Mouse (Mus musculus) intestine, embryonic 15.5 days (tissue): ENCODE measurements around the gene Crhr2. TPM values are rescaled to one million over a fixed set of nuclear protein-coding genes. Genes with fewer than 3 reads are reported as not detected.

Experiments used
- ATAC-seq: fragments of 200-750 bp; cut with Nextera tagmentation; 2 replicates; pipeline ENCODE4 v1.8.0; 2017; ENCODE audit warnings: moderate TSS enrichment, moderate library complexity
- H3K27ac ChIP-seq: fragments of 300-500 bp; sonication (generic); 2 replicates; pipeline ENCODE4 v1.5.1; 2015; ENCODE audit warnings: mild to moderate bottlenecking, inconsistent platforms
- H3K27me3 ChIP-seq: fragments of 300-500 bp; sonication (generic); replicated peaks from 2 replicates; pipeline ENCODE4 v1.6.1; 2015; ENCODE audit warnings: inconsistent platforms
- H3K36me3 ChIP-seq: fragments of 300-500 bp; sonication (generic); 2 replicates; pipeline ENCODE4 v1.6.1; 2015; ENCODE audit warnings: inconsistent platforms
- H3K4me1 ChIP-seq: fragments of 300-500 bp; sonication (generic); replicated peaks from 2 replicates; pipeline ENCODE4 v1.6.1; 2015; ENCODE audit warnings: inconsistent platforms
- H3K4me2 ChIP-seq: fragments of 300-500 bp; sonication (generic); replicated peaks from 2 replicates; pipeline ENCODE4 v1.6.1; 2015; ENCODE audit warnings: mild to moderate bottlenecking, inconsistent platforms
- H3K4me3 ChIP-seq: fragments of 300-500 bp; sonication (generic); replicated peaks from 2 replicates; pipeline ENCODE4 v1.5.1; 2015; ENCODE audit warnings: inconsistent platforms
- H3K9ac ChIP-seq: fragments of 300-500 bp; sonication (generic); 2 replicates; pipeline ENCODE4 v1.6.1; 2015; ENCODE audit warnings: inconsistent platforms
- H3K9me3 ChIP-seq: fragments of 300-500 bp; sonication (generic); 2 replicates; pipeline ENCODE4 v1.6.1; 2016; ENCODE audit warnings: inconsistent platforms
- WGBS: fragments of 180-500 bp; shearing (Covaris S2); methylation state at CpG from one replicate; pipeline ENCODE4 v1.1.7; 2015; 5-methylcytosine and 5-hydroxymethylcytosine counted together
- polyA plus RNA-seq: library from polyadenylated mRNA; unstranded; fragments of >200 nt; fragmentation: Nextera tagmentation; extraction: Ambion mirVana; gene quantifications from 2 replicates; pipeline ENCODE4 v1.2.1, GENCODE M21; 2015

Crhr2 gene
- polyA plus RNA-seq, 1 experiment from 2014 or later: 0.26 TPM

DNA sequence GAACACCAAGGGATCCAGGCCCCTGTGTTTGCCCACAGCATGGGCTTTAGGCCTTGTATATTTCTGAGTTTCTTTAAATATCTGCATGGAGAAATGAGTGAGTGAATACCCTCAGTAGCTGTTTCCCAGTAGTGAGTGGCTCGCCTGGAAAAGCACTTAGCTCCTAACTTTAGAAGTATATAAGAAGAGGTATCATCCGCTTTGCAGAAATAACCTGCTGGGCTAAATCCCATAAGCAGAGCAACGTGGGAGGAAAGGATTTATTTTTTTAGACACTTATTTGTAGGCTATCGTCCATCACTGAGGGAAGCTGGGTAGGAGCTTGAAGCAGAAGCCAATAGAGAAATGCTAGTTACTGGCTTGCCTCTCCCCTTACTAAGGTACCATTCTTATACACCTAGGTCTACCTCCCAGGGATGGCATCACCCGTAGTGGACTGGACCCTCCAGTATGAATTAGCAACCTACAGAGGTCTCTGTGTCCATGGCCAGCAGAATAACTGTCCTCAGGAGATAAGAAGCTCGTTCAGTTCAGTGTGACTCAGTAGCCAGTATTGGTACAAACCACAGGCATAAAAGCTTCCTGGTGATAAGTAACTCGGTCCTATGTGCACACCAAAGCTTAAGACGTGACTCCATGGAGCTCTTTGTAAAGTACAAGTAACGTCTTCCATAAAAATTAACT, 68.9 kb downstream of the Crhr2 start:
- 89% methylated on average over 9 of the region's 9 CpGs for WGBS
- no peak overlapping the region for H3K27ac ChIP-seq
- H3K9me3 ChIP-seq: no peaks in the 10 kb centered on the region
- ATAC-seq: no peak
- H3K36me3 ChIP-seq: 0 out of 2 replicates have a peak, but pooled peaks cover 17% of the 10 kb centered on the region
- H3K4me1 ChIP-seq: no peaks in the 10 kb centered on the region
- no peaks in the 10 kb centered on the region for H3K27me3 ChIP-seq
- no peak overlapping the region for H3K9ac ChIP-seq
- no peak overlapping the region for H3K4me3 ChIP-seq
- no peak overlapping the region for H3K4me2 ChIP-seq

DNA sequence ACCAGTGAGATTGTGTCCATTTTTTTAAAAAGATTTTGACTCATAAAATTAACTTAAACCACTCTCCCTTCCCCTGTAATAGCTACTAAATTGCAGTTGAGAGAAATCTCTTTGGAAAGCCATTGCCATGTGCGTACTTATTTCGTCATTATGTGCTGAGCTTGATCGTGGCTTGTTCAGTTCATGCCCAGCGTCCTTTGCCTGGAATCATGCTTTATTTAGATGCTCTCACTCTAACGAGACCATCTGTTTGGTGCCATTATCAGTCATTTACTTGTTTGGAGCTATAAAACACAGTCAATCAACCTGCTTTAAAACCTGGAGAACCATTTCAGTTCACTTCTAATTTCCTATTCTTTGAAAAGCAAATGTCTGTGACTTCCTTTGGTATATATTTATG, 70.6 kb downstream of the Crhr2 start:
- Histone ChIP-seq H3K9me3 (no peaks in the 10 kb centered on the region), H3K27me3 (no peaks in the 10 kb centered on the region), H3K4me3 (no peak overlapping the region), H3K36me3 (0 out of 2 replicates have a peak, but pooled peaks cover 17% of the 10 kb centered on the region), H3K9ac (no peak overlapping the region), H3K27ac (no peak overlapping the region), H3K4me1 (no peaks in the 10 kb centered on the region), H3K4me2 (no peak overlapping the region)
- ATAC-seq: no peak
- 85% methylated on average over 5 of the region's 5 CpGs for WGBS

DNA sequence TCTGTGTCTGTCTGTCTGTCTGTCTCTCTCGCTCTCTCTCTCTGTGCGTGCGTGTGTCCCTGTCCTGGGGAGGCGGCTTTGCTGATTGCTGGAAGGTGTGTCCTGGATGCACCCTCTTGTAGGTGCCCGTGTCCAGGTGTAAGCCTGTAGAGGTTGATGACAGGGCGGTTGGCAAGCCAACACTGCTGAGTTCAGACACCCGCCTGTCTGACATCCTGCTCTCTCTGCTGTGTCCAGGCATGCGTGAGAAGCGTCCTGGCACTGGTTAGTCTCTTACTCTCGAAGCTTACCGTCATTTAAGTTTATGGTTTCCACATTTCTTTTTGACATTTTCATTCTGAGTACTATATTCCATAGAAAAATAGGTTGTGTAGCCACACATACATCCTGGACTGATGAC, 71.5 kb downstream of the Crhr2 start:
- Histone ChIP-seq H3K4me2 (no peak overlapping the region), H3K36me3 (0 out of 2 replicates have a peak, but pooled peaks cover 21% of the 10 kb centered on the region), H3K4me3 (no peak overlapping the region), H3K9ac (no peak overlapping the region), H3K27me3 (no peaks in the 10 kb centered on the region), H3K27ac (no peak overlapping the region), H3K9me3 (no peaks in the 10 kb centered on the region), H3K4me1 (no peaks in the 10 kb centered on the region)
- WGBS: 91% methylated on average over 11 of the region's 11 CpGs
- no peak for ATAC-seq

GRCm38 (mm10) chr6:55060241-55060825, 72.5 kb downstream of the Crhr2 start:
- H3K9ac ChIP-seq: no peak overlapping the region
- WGBS: 89% methylated on average over 7 of the region's 7 CpGs
- no peak overlapping the region for H3K27ac ChIP-seq
- no peak for ATAC-seq
- H3K4me1 ChIP-seq: no peaks in the 10 kb centered on the region
- H3K4me3 ChIP-seq: no peak overlapping the region
- 0 out of 2 replicates have a peak, but pooled peaks cover 13% of the 10 kb centered on the region for H3K36me3 ChIP-seq
- no peaks in the 10 kb centered on the region for H3K9me3 ChIP-seq
- H3K4me2 ChIP-seq: no peak overlapping the region
- no peaks in the 10 kb centered on the region for H3K27me3 ChIP-seq

DNA sequence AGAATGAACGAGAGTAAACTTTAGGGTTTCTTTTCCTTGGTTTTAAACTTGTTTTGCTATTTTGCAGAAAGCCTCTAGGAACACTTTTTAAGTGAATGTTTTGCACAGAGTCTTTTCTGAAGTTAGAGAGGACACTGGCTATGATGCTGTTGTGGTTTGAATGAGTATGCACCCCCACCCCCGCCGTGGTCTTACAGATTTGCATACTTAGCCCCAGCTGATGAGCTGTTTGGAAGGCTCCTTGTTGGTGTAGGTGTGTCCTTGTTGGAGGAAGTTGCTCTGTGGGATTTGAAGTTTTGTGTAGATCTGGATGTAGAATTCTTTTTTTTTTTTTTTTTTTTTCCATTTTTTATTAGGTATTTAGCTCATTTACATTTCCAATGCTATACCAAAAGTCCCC, 75.4 kb downstream of the Crhr2 start:
- no peaks in the 10 kb centered on the region for H3K4me1 ChIP-seq
- no peak overlapping the region for H3K4me3 ChIP-seq
- WGBS: 86% methylated on average over 3 of the region's 3 CpGs
- peaks cover 24% of the 10 kb centered on the region; the same call in 1 of the 2 replicates for H3K36me3 ChIP-seq
- H3K27me3 ChIP-seq: no peaks in the 10 kb centered on the region
- H3K27ac ChIP-seq: no peak overlapping the region
- no peaks in the 10 kb centered on the region for H3K9me3 ChIP-seq
- no peak overlapping the region for H3K9ac ChIP-seq
- no peak overlapping the region for H3K4me2 ChIP-seq
- ATAC-seq: no peak

GRCm38 (mm10) chr6:55054491-55054890, 78.3 kb downstream of the Crhr2 start:
- no peak overlapping the region for H3K27ac ChIP-seq
- no peaks in the 10 kb centered on the region for H3K27me3 ChIP-seq
- no peak for ATAC-seq
- H3K4me1 ChIP-seq: no peaks in the 10 kb centered on the region
- H3K9me3 ChIP-seq: no peaks in the 10 kb centered on the region
- H3K9ac ChIP-seq: no peak overlapping the region
- no peak overlapping the region for H3K4me2 ChIP-seq
- H3K4me3 ChIP-seq: no peak overlapping the region
- peaks cover 25% of the 10 kb centered on the region; the same call in 1 of the 2 replicates for H3K36me3 ChIP-seq
- WGBS: 91% methylated on average over 4 of the region's 4 CpGs

DNA sequence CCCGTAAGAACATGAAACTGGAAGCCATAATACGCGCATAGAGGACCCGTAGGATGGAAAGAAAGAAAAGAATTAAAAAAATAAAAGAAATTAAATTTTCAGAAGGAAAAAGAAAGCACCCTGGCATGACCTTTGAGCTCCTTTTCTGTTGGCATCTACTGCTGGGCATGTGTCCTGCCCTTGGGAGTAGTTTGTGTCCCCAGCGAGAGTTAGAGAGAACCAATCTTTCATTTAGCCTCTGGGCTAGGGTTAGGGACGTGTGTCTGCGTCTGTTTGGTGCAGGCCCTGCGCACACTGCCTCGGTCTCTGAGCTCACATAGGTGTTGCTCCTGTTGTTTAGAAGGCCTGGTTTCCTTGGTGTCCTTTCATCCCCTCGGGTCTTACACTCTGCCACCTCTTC, 83.6 kb downstream of the Crhr2 start:
- Histone ChIP-seq H3K36me3 (peaks cover 21% of the 10 kb centered on the region), H3K9ac (no peak overlapping the region), H3K9me3 (no peaks in the 10 kb centered on the region), H3K4me1 (no peaks in the 10 kb centered on the region), H3K27ac (no peak overlapping the region), H3K4me2 (no peak overlapping the region), H3K4me3 (no peak overlapping the region), H3K27me3 (no peaks in the 10 kb centered on the region)
- 86% methylated on average over 10 of the region's 10 CpGs for WGBS
- ATAC-seq: no peak

- no peak for ATAC-seq
- peaks cover 10% of the 10 kb centered on the region for H3K36me3 ChIP-seq
- 77% methylated on average over 1 of the region's 1 CpGs for WGBS
- H3K27ac ChIP-seq: no peak overlapping the region
- H3K4me2 ChIP-seq: no peak overlapping the region
- no peaks in the 10 kb centered on the region for H3K27me3 ChIP-seq
- no peaks in the 10 kb centered on the region for H3K9me3 ChIP-seq
- no peaks in the 10 kb centered on the region for H3K4me1 ChIP-seq
- H3K9ac ChIP-seq: no peak overlapping the region
- H3K4me3 ChIP-seq: no peak overlapping the region
Observed at GRCm38 (mm10) chr6:55045326-55045725, 87.5 kb downstream of the Crhr2 start.

- WGBS: 70% methylated on average over 5 of the region's 5 CpGs
- Histone ChIP-seq H3K36me3 (peaks cover 5% of the 10 kb centered on the region), H3K27ac (no peak overlapping the region), H3K4me3 (no peak overlapping the region), H3K9me3 (no peaks in the 10 kb centered on the region), H3K27me3 (no peaks in the 10 kb centered on the region), H3K9ac (no peak overlapping the region), H3K4me2 (no peak overlapping the region), H3K4me1 (0 out of 2 replicates have a peak, but pooled peaks cover 3% of the 10 kb centered on the region)
- no peak for ATAC-seq
Observed at GRCm38 (mm10) chr6:55044542-55044941, 88.3 kb downstream of the Crhr2 start.

DNA sequence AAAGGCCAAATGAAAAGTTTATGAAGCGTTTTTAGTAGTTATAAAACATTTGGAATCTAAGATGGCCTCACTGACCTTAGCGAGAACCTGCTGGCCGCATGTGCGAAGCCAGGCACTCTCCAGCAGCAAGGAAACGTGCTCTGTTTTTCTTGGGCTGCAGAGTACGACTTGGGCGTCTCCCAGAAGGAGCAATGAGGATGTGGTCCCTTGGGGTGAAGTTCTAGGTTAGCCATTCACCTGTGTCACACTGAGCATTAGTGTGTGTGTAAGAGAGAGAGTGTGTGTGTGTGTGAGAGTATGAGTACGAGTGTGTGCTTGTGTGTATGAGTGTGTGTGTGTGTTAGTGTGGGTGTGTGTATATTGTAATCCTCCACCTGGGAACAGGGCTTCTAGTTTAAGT, 89.6 kb downstream of the Crhr2 start:
- Histone ChIP-seq H3K9me3 (no peaks in the 10 kb centered on the region), H3K27ac (no peak overlapping the region), H3K36me3 (peaks cover 5% of the 10 kb centered on the region), H3K27me3 (no peaks in the 10 kb centered on the region), H3K4me2 (no peak overlapping the region), H3K9ac (no peak overlapping the region), H3K4me1 (0 out of 2 replicates have a peak, but pooled peaks cover 7% of the 10 kb centered on the region), H3K4me3 (no peak overlapping the region)
- WGBS: 66% methylated on average over 8 of the region's 8 CpGs
- ATAC-seq: no peak

Other genes with a start within 250 kb of the Crhr2 start
- gene Nod1, start 160.4 kb downstream of the Crhr2 start, polyA plus RNA-seq: 4.8 and 5.5 TPM in 2 replicates
- gene Ggct, start 140.1 kb downstream of the Crhr2 start, polyA plus RNA-seq: 8.2 and 10.7 TPM in 2 replicates
- 170 and 172 TPM in 2 replicates for gene Gars, start 95.0 kb downstream of the Crhr2 start, polyA plus RNA-seq
- 0.21 and 0.62 TPM in 2 replicates for gene Inmt, start 42.0 kb upstream of the Crhr2 start, polyA plus RNA-seq
- 6.5 and 7.3 TPM in 2 replicates for gene Mindy4, start 70.4 kb upstream of the Crhr2 start, polyA plus RNA-seq
- gene Aqp1, start 203.4 kb upstream of the Crhr2 start, polyA plus RNA-seq: 16.4 and 20.0 TPM in 2 replicates
- 0.23 and 0.34 TPM in 2 replicates for gene Ghrhr, start 243.3 kb upstream of the Crhr2 start, polyA plus RNA-seq